Mouse (Mus musculus) embryonic facial prominence, embryonic 10.5 days (tissue): ENCODE data around the gene Map3k11. TPM values are rescaled to one million over a fixed set of nuclear protein-coding genes. Genes with fewer than 3 reads are reported as not detected.
A peak's percentile ranks its signal among the peaks of the same experiment; 100 is the strongest.

Experiments used
- DNase-seq: peaks from one replicate; pipeline ENCODE4 v3.0.0-alpha.2; 2017; ENCODE audit warnings: low spot score
- H3K27ac ChIP-seq: fragments of 300-500 bp; sonication (generic); replicated peaks from 2 replicates; pipeline ENCODE4 v1.5.1; 2016; ENCODE audit warnings: mild to moderate bottlenecking
- H3K27me3 ChIP-seq: fragments of 300-500 bp; sonication (generic); replicated peaks from 2 replicates; pipeline ENCODE4 v1.6.1; 2016; ENCODE audit warnings: low read depth, mild to moderate bottlenecking; ENCODE audit not compliant: poor library complexity, severe bottlenecking
- H3K36me3 ChIP-seq: fragments of 300-500 bp; sonication (generic); replicated peaks from 2 replicates; pipeline ENCODE4 v1.6.1; 2016; ENCODE audit warnings: mild to moderate bottlenecking, moderate library complexity
- H3K4me1 ChIP-seq: fragments of 300-500 bp; sonication (generic); 2 replicates; pipeline ENCODE4 v1.6.1; 2016
- H3K4me3 ChIP-seq: fragments of 300-500 bp; sonication (generic); 2 replicates; pipeline ENCODE4 v1.5.1; 2016; ENCODE audit warnings: mild to moderate bottlenecking, moderate library complexity
- H3K9me3 ChIP-seq: fragments of 300-500 bp; sonication (generic); 2 replicates; pipeline ENCODE4 v1.6.1; 2016; ENCODE audit warnings: mild to moderate bottlenecking
- WGBS: fragments of 180-500 bp; shearing (Covaris S2); methylation state at CpG from one replicate; pipeline ENCODE4 v1.1.7; 2016; 5-methylcytosine and 5-hydroxymethylcytosine counted together
- polyA plus RNA-seq: library from polyadenylated mRNA; unstranded; fragments of >200 nt; fragmentation: Nextera tagmentation; extraction: Ambion mirVana; gene quantifications from 2 replicates; pipeline ENCODE4 v1.2.1, GENCODE M21; 2016

Map3k11 gene
- polyA plus RNA-seq: 32.1 and 34.0 TPM in 2 replicates

- under 1% methylated on average over 69 of the region's 69 CpGs for WGBS
- Histone ChIP-seq H3K27ac (peak within 1 kb of the TSS; percentile 93), H3K36me3 (peaks cover 72% of the 10 kb centered on the region), H3K9me3 (no peaks in the 10 kb centered on the region), H3K4me3 (peak within 1 kb of the TSS; percentile 97), H3K4me1 (peaks cover 51% of the 10 kb centered on the region), H3K27me3 (no peaks in the 10 kb centered on the region)
- DNase-seq: peak; percentile 96
Measured at GRCm38 (mm10) chr19:5688200-5689087, at the start of gene Map3k11, which contains the start of gene Pcnx3. Gene Map3k11, plus strand, starts transcription at chr19:5688742. Gene Pcnx3, minus strand, starts transcription at chr19:5688908.

GRCm38 (mm10) chr19:5640339-5640738, 48.2 kb upstream of the Map3k11 start:
- 74% methylated on average over 9 of the region's 9 CpGs for WGBS
- H3K9me3 ChIP-seq: no peaks in the 10 kb centered on the region
- H3K4me1 ChIP-seq: peaks cover 32% of the 10 kb centered on the region
- no peaks in the 10 kb centered on the region for H3K27me3 ChIP-seq
- peaks cover 68% of the 10 kb centered on the region for H3K36me3 ChIP-seq
- no peak overlapping the region for H3K4me3 ChIP-seq
- no peak for DNase-seq
- H3K27ac ChIP-seq: no peak overlapping the region

GRCm38 (mm10) chr19:5641021-5641420, 47.5 kb upstream of the Map3k11 start:
- Histone ChIP-seq H3K27ac (no peak overlapping the region), H3K36me3 (peaks cover 75% of the 10 kb centered on the region), H3K4me1 (peaks cover 32% of the 10 kb centered on the region), H3K27me3 (no peaks in the 10 kb centered on the region), H3K9me3 (no peaks in the 10 kb centered on the region), H3K4me3 (no peak overlapping the region)
- no peak for DNase-seq
- WGBS: 92% methylated on average over 17 of the region's 17 CpGs

- H3K27me3 ChIP-seq: no peaks in the 10 kb centered on the region
- H3K36me3 ChIP-seq: peaks cover 82% of the 10 kb centered on the region
- H3K9me3 ChIP-seq: no peaks in the 10 kb centered on the region
- H3K4me3 ChIP-seq: no peak overlapping the region
- peaks cover 26% of the 10 kb centered on the region for H3K4me1 ChIP-seq
- WGBS: 91% methylated on average over 8 of the region's 8 CpGs
- DNase-seq: no peak
- H3K27ac ChIP-seq: no peak overlapping the region
Measured at GRCm38 (mm10) chr19:5641641-5642040, 46.9 kb upstream of the Map3k11 start.

GRCm38 (mm10) chr19:5645280-5645679, 43.3 kb upstream of the Map3k11 start:
- Histone ChIP-seq H3K27ac (no peak overlapping the region), H3K4me3 (no peak overlapping the region), H3K9me3 (no peaks in the 10 kb centered on the region), H3K36me3 (peaks cover 86% of the 10 kb centered on the region), H3K4me1 (peaks cover 24% of the 10 kb centered on the region), H3K27me3 (no peaks in the 10 kb centered on the region)
- no peak for DNase-seq
- 94% methylated on average over 9 of the region's 9 CpGs for WGBS

DNA sequence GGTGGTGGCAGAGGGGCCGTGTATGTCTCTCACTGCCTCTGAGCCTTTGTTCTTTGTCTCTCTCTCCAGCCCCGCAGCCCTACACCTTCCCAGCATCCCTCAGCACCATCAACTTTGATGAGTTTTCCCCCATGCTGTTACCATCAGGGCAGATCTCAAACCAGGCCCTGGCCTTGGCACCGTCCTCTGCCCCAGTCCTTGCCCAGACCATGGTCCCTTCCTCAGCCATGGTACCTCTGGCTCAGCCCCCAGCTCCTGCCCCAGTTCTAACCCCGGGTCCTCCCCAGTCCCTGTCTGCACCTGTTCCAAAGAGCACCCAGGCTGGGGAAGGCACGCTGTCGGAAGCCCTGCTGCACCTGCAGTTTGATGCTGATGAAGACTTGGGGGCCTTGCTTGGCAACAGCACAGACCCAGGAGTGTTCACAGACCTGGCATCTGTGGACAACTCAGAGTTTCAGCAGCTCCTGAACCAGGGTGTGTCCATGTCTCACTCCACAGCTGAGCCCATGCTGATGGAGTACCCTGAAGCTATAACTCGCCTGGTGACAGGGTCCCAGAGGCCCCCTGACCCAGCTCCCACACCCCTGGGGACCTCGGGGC, 41.7 kb upstream of the Map3k11 start:
- H3K4me1 ChIP-seq: peaks cover 27% of the 10 kb centered on the region
- DNase-seq: no peak
- H3K27ac ChIP-seq: no peak overlapping the region
- WGBS: 88% methylated on average over 8 of the region's 8 CpGs
- no peak overlapping the region for H3K4me3 ChIP-seq
- peaks cover 7% of the 10 kb centered on the region; the same call in 1 of the 2 replicates for H3K27me3 ChIP-seq
- H3K9me3 ChIP-seq: no peaks in the 10 kb centered on the region
- peaks cover 86% of the 10 kb centered on the region for H3K36me3 ChIP-seq

GRCm38 (mm10) chr19:5647791-5648190, 40.8 kb upstream of the Map3k11 start:
- Histone ChIP-seq H3K36me3 (peaks cover 86% of the 10 kb centered on the region), H3K9me3 (no peaks in the 10 kb centered on the region), H3K27ac (peak overlapping the region; percentile 88), H3K4me3 (peak overlapping the region; percentile 5; the same call in 1 of the 2 replicates), H3K27me3 (peaks cover 16% of the 10 kb centered on the region), H3K4me1 (peaks cover 32% of the 10 kb centered on the region)
- 93% methylated on average over 6 of the region's 6 CpGs for WGBS
- DNase-seq: no peak

GRCm38 (mm10) chr19:5648401-5649297, 39.9 kb upstream of the Map3k11 start:
- peaks cover 34% of the 10 kb centered on the region for H3K4me1 ChIP-seq
- H3K4me3 ChIP-seq: peak overlapping the region; percentile 51
- peaks cover 25% of the 10 kb centered on the region for H3K27me3 ChIP-seq
- no peaks in the 10 kb centered on the region for H3K9me3 ChIP-seq
- peak overlapping the region; percentile 88 for H3K27ac ChIP-seq
- peak; percentile 88 for DNase-seq
- 12% methylated on average over 26 of the region's 26 CpGs for WGBS
- H3K36me3 ChIP-seq: peaks cover 85% of the 10 kb centered on the region

GRCm38 (mm10) chr19:5649298-5649741, 39.2 kb upstream of the Map3k11 start:
- peaks cover 41% of the 10 kb centered on the region for H3K4me1 ChIP-seq
- 68% methylated on average over 6 of the region's 6 CpGs for WGBS
- H3K27ac ChIP-seq: peak overlapping the region; percentile 88
- peaks cover 31% of the 10 kb centered on the region for H3K27me3 ChIP-seq
- no peaks in the 10 kb centered on the region for H3K9me3 ChIP-seq
- no peak for DNase-seq
- peaks cover 78% of the 10 kb centered on the region for H3K36me3 ChIP-seq
- H3K4me3 ChIP-seq: peak overlapping the region; percentile 51

DNA sequence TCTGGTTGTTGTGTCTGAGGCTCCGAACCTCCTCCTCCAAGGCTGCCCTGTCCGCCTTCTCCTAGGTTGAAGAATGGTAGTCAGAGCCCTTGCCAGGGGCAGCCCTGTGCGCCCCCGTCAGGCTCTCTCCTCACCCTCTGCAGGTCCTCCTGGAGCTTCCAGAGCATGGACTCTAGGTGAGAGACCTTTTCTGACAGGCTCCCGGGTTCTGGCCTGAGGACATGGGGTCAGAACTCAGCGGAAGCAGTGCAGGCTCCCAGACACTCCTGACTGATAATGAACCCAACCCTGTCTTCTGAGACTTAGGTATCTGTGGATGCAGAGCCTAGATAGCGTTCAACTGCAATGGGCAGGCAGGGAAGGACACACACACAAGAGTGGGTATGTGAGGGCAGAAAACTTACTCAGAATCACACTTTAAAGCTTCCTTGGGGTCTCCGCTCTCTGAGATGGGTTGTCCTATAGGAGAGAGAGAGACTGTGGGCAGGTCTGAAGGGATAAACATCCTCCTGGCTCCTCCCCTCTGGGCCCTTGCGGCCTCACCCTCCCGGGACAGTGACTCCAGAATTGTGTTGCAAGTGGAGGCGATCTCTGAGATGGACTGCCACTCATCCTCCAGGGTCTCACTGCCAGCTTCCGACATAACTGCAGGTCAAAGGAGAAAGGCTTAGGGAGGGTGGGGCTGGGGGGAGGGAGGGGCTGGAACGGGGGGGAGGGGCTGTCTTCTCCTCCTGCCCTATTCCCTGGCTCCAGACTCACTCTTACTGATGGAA, 36.9 kb upstream of the Map3k11 start:
- Histone ChIP-seq H3K27me3 (peaks cover 55% of the 10 kb centered on the region), H3K4me3 (peak overlapping the region; percentile 9; the same call in 1 of the 2 replicates), H3K27ac (no peak overlapping the region), H3K4me1 (peaks cover 54% of the 10 kb centered on the region), H3K36me3 (peaks cover 71% of the 10 kb centered on the region), H3K9me3 (no peaks in the 10 kb centered on the region)
- WGBS: 60% methylated on average over 13 of the region's 13 CpGs
- DNase-seq: no peak

DNA sequence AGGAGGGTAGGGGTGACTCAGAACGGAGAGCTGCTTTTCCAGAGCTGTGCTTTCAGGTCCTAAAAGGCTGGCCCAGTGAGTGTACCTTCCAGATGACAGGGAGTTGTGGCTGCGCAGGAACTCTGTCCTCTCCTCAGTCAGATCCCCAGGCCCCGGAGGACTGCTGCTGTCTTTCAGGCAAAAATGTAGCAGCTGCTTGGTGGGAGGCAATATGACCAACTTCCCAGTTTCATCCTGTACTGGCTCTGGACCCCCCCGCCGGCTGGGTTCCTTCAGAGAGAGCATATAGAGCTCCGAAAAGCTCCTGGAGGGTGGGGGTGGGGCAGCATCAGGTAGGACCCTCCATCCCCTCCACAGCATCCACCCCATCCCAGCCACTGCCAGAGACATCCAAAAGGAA, 36.0 kb upstream of the Map3k11 start:
- Histone ChIP-seq H3K27ac (no peak overlapping the region), H3K36me3 (peaks cover 70% of the 10 kb centered on the region), H3K4me1 (peaks cover 54% of the 10 kb centered on the region), H3K4me3 (peak overlapping the region; percentile 9; the same call in 1 of the 2 replicates), H3K9me3 (no peaks in the 10 kb centered on the region), H3K27me3 (peaks cover 60% of the 10 kb centered on the region)
- WGBS: 77% methylated on average over 6 of the region's 6 CpGs
- no peak for DNase-seq
